Mouse (Mus musculus) MEL (cell line): ENCODE results near the gene Tm4sf19.

Experiments
- CTCF ChIP-seq, 3 experiments: IDR thresholded peaks in 2 of 3; conservative IDR thresholded peaks in 1 of 3; 2 replicates each; pipeline ENCODE4 v1.5.1; 2011 to 2012; ENCODE audit warnings: low read length in 3 of 3, low read depth in 2 of 3, mild to moderate bottlenecking in 2 of 3, improper control_type of control experiment in 1 of 3, inconsistent platforms in 1 of 3, mixed read lengths in 1 of 3, moderate library complexity in 1 of 3; ENCODE audit not compliant: control insufficient read depth in 1 of 3, insufficient read depth in 1 of 3, poor library complexity in 1 of 3, severe bottlenecking in 1 of 3
- MAFK ChIP-seq: IDR thresholded peaks from 2 replicates; pipeline ENCODE4 v1.6.1; 2011; ENCODE audit warnings: low read depth, mild to moderate bottlenecking, low read length, improper control_type of control experiment, borderline replicate concordance
- MAZ ChIP-seq: IDR thresholded peaks from 2 replicates; pipeline ENCODE4 v1.6.1; 2012; ENCODE audit warnings: low read depth, mild to moderate bottlenecking, inconsistent platforms, low read length, improper control_type of control experiment
- MXI1 ChIP-seq: IDR thresholded peaks from 2 replicates; pipeline ENCODE4 v1.6.1; 2011; ENCODE audit warnings: mild to moderate bottlenecking, low read depth, low read length, improper control_type of control experiment
- MYB ChIP-seq: IDR thresholded peaks from 2 replicates; pipeline ENCODE4 v1.6.1; 2011; ENCODE audit warnings: mild to moderate bottlenecking, low read depth, low read length, improper control_type of control experiment
- NELFE ChIP-seq: IDR thresholded peaks from 2 replicates; pipeline ENCODE4 v1.6.1; 2011; ENCODE audit warnings: low read depth, low read length, improper control_type of control experiment
- POLR2A ChIP-seq, 2 experiments: IDR thresholded peaks; 2 replicates each; pipeline ENCODE4 v1.6.1; 2011 to 2012; ENCODE audit warnings: low read length in 2 of 2, mild to moderate bottlenecking in 2 of 2, control low read depth in 1 of 2, improper control_type of control experiment in 1 of 2, low read depth in 1 of 2, moderate library complexity in 1 of 2; ENCODE audit not compliant: control insufficient read depth in 1 of 2, insufficient read depth in 1 of 2, poor library complexity in 1 of 2
- RAD21 ChIP-seq: IDR thresholded peaks from 2 replicates; pipeline ENCODE4 v1.6.1; 2011; ENCODE audit warnings: mild to moderate bottlenecking, low read depth, low read length, improper control_type of control experiment

- TF ChIP-seq RAD21 (no peak), MAFK (no peak), MAZ (no peak), POLR2A (IDR thresholded peaks at IDR 0.05; ENCODE audit: control insufficient read depth in 1 of 2, insufficient read depth in 1 of 2, low read depth in 1 of 2, low read length in 2 of 2, poor library complexity in 1 of 2) (no peak), CTCF (IDR thresholded peaks at IDR 0.05 in 2 of 3, conservative IDR thresholded peaks at IDR 0.05 in 1 of 3; ENCODE audit: control insufficient read depth in 1 of 3, insufficient read depth in 1 of 3, low read depth in 2 of 3, low read length in 3 of 3, poor library complexity in 1 of 3, severe bottlenecking in 1 of 3) (no peak), MYB (no peak), NELFE (no peak), MXI1 (0 out of 2 replicates have a peak, but pooled peaks have one; percentile 5)
These were observed 37.0 kb downstream of the Tm4sf19 start for GRCm38 (mm10) chr16:32437266-32437665.
